Mouse (Mus musculus): ENCODE measurements around the gene Mpzl3. TPM values are rescaled to one million over a fixed set of nuclear protein-coding genes. Genes with fewer than 3 reads are reported as not detected.

Gene Mpzl3
- total and polyA plus RNA-seq, 3 experiments, result 3.1 to 5.3 (median 5.2) TPM

GRCm38 (mm10) chr9:45126941-45127340 lies 72.0 kb downstream of the Mpzl3 start:
- in situ Hi-C loops (cut with MboI; ENCODE audit: low pct_ligation_motif_present, low pct_unique_long_range_greater_than_20kb, low sequenced_read_pairs), result no loop called here
- Histone ChIP-seq H3K9me3 (replicated peaks; ENCODE audit: low read length) (no peaks in the 10 kb centered on the region), H3K4me2 (ENCODE audit: insufficient read depth, low read depth, poor library complexity, severe bottlenecking) (peak overlapping the region; percentile 44; the same call in 1 of the 2 replicates), H3K27me3 (replicated peaks) (peaks cover 85% of the 10 kb centered on the region), H3K79me2 (replicated peaks; ENCODE audit: control insufficient read depth, extremely low read depth, insufficient read depth, poor library complexity, severe bottlenecking) (no peaks in the 10 kb centered on the region), H3K4me3 (replicated peaks in 1 of 3; ENCODE audit: low read depth in 2 of 3, low read length in 2 of 3, poor library complexity in 1 of 3) (no peak overlapping the region), H3K36me3 (replicated peaks in 1 of 2; ENCODE audit: control insufficient read depth in 1 of 2, insufficient read depth in 1 of 2, low read length in 1 of 2) (no peaks in the 10 kb centered on the region), H3K27ac (ENCODE audit: insufficient read depth, low read depth) (no peak overlapping the region), H3K4me1 (ENCODE audit: control insufficient read depth in 1 of 2, insufficient read depth in 2 of 2) (peaks cover 0 to 7% of the 10 kb centered on the region in 2 experiments; a peak in 2 of 4 replicates), H3K9ac (ENCODE audit: insufficient read depth, low read depth) (no peak overlapping the region)
- no peak for TF ChIP-seq CTCF (conservative IDR thresholded peaks at IDR 0.05 in 1 of 2, IDR thresholded peaks at IDR 0.05 in 1 of 2; ENCODE audit: low read depth in 2 of 2, low read length in 2 of 2)
- TF ChIP-seq POLR2AphosphoS2 (IDR thresholded peaks at IDR 0.05; ENCODE audit: low read depth, low read length), result no peak
- no peak for TF ChIP-seq CHD1 (IDR thresholded peaks at IDR 0.05; ENCODE audit: low read depth, low read length)
- TF ChIP-seq TCF12 (IDR thresholded peaks at IDR 0.05; ENCODE audit: low read depth, low read length), result no peak
- TF ChIP-seq MXI1 (IDR thresholded peaks at IDR 0.05; ENCODE audit: low read depth, low read length), result no peak
- TF ChIP-seq JUND (conservative IDR thresholded peaks at IDR 0.05; ENCODE audit: low read depth, low read length), result no peak
- no peak for TF ChIP-seq ZC3H11A (IDR thresholded peaks at IDR 0.05; ENCODE audit: low read depth, low read length)
- no peak for TF ChIP-seq UBTF (IDR thresholded peaks at IDR 0.05; ENCODE audit: low read depth, low read length)
- no peak for TF ChIP-seq PAX5 (IDR thresholded peaks at IDR 0.05; ENCODE audit: low read length)
- TF ChIP-seq BHLHE40 (IDR thresholded peaks at IDR 0.05; ENCODE audit: low read depth, low read length), result no peak
- no peak for TF ChIP-seq ETS1 (conservative IDR thresholded peaks at IDR 0.05; ENCODE audit: low read depth, low read length)
- TF ChIP-seq E2F4 (IDR thresholded peaks at IDR 0.05; ENCODE audit: insufficient replicate concordance, low read depth, low read length), result no peak
- no peak for TF ChIP-seq NRF1 (IDR thresholded peaks at IDR 0.05; ENCODE audit: low read depth, low read length)
- no peak for DNase-seq (ENCODE audit: extremely low read depth)
- dilution Hi-C loops (cut with MboI; ENCODE audit: extremely low pct_ligation_motif_present, extremely low pct_unique_long_range_greater_than_20kb, low sequenced_read_pairs), result no loop called here

Other genes starting within 250 kb of the Mpzl3 start
- gene Kmt2a, start 173.9 kb upstream of the Mpzl3 start, total RNA-seq (2012; rRNA removed), result 7.2 and 7.3 TPM in 2 replicates
- 2.2 and 2.5 TPM in 2 replicates for gene Kmt2a, start 173.9 kb upstream of the Mpzl3 start, total RNA-seq (2014; rRNA removed)
- 13.4 and 21.3 TPM in 2 replicates for gene Kmt2a, start 173.9 kb upstream of the Mpzl3 start, polyA plus RNA-seq (2012; ENCODE audit: insufficient read length, low read depth)
- gene Atp5l, start 134.4 kb upstream of the Mpzl3 start, total RNA-seq (2012; rRNA removed), result 490 and 550 TPM in 2 replicates
- gene Atp5l, start 134.4 kb upstream of the Mpzl3 start, total RNA-seq (2014; rRNA removed), result 689 and 720 TPM in 2 replicates
- gene Atp5l, start 134.4 kb upstream of the Mpzl3 start, polyA plus RNA-seq (2012; ENCODE audit: insufficient read length, low read depth), result 277 and 311 TPM in 2 replicates
- gene Ube4a, start 89.6 kb upstream of the Mpzl3 start, total RNA-seq (2012; rRNA removed), result 18.2 and 20.7 TPM in 2 replicates
- gene Ube4a, start 89.6 kb upstream of the Mpzl3 start, total RNA-seq (2014; rRNA removed), result 13.3 and 14.6 TPM in 2 replicates
- gene Ube4a, start 89.6 kb upstream of the Mpzl3 start, polyA plus RNA-seq (2012; ENCODE audit: insufficient read length, low read depth), result 25.4 and 28.3 TPM in 2 replicates
- 11.2 and 12.7 TPM in 2 replicates for gene Cd3g, start 74.8 kb upstream of the Mpzl3 start, total RNA-seq (2012; rRNA removed)
- 1.3 and 1.7 TPM in 2 replicates for gene Cd3g, start 74.8 kb upstream of the Mpzl3 start, total RNA-seq (2014; rRNA removed)
- 2.2 and 2.9 TPM in 2 replicates for gene Cd3g, start 74.8 kb upstream of the Mpzl3 start, polyA plus RNA-seq (2012; ENCODE audit: insufficient read length, low read depth)
- gene Cd3d, start 73.4 kb upstream of the Mpzl3 start, total RNA-seq (2012; rRNA removed), result 5.2 and 5.5 TPM in 2 replicates
- gene Cd3d, start 73.4 kb upstream of the Mpzl3 start, total RNA-seq (2014; rRNA removed), result 0.27 TPM in 1 of 2 replicates, not detected in the other
- gene Cd3d, start 73.4 kb upstream of the Mpzl3 start, polyA plus RNA-seq (2012; ENCODE audit: insufficient read length, low read depth), result 2.6 and 2.7 TPM in 2 replicates
- not detected in 2 replicates for gene Cd3e, start 45.6 kb upstream of the Mpzl3 start, total RNA-seq (2012; rRNA removed)
- not detected in 2 replicates for gene Cd3e, start 45.6 kb upstream of the Mpzl3 start, total RNA-seq (2014; rRNA removed)
- gene Cd3e, start 45.6 kb upstream of the Mpzl3 start, polyA plus RNA-seq (2012; ENCODE audit: insufficient read length, low read depth), result not detected in 2 replicates
- gene Mpzl2, start 15.4 kb upstream of the Mpzl3 start, total RNA-seq (2012; rRNA removed), result 0.30 and 0.38 TPM in 2 replicates
- 0.18 and 0.36 TPM in 2 replicates for gene Mpzl2, start 15.4 kb upstream of the Mpzl3 start, total RNA-seq (2014; rRNA removed)
- 0.27 and 0.57 TPM in 2 replicates for gene Mpzl2, start 15.4 kb upstream of the Mpzl3 start, polyA plus RNA-seq (2012; ENCODE audit: insufficient read length, low read depth)
- 0.51 and 0.88 TPM in 2 replicates for gene Jaml, start 24.0 kb downstream of the Mpzl3 start, total RNA-seq (2012; rRNA removed)
- gene Jaml, start 24.0 kb downstream of the Mpzl3 start, total RNA-seq (2014; rRNA removed), result 0.87 and 0.96 TPM in 2 replicates
- 1.1 and 1.4 TPM in 2 replicates for gene Jaml, start 24.0 kb downstream of the Mpzl3 start, polyA plus RNA-seq (2012; ENCODE audit: insufficient read length, low read depth)
- gene Scn2b, start 62.6 kb downstream of the Mpzl3 start, total RNA-seq (2012; rRNA removed), result 0.04 TPM in 1 of 2 replicates, not detected in the other
- not detected in 2 replicates for gene Scn2b, start 62.6 kb downstream of the Mpzl3 start, total RNA-seq (2014; rRNA removed)
- gene Scn2b, start 62.6 kb downstream of the Mpzl3 start, polyA plus RNA-seq (2012; ENCODE audit: insufficient read length, low read depth), result 0.07 TPM in 1 of 2 replicates, not detected in the other
- gene Scn4b, start 83.2 kb downstream of the Mpzl3 start, total RNA-seq (2012; rRNA removed), result 0.04 TPM in 1 of 2 replicates, not detected in the other
- 0.04 TPM in 1 of 2 replicates, not detected in the other for gene Scn4b, start 83.2 kb downstream of the Mpzl3 start, total RNA-seq (2014; rRNA removed)
- gene Scn4b, start 83.2 kb downstream of the Mpzl3 start, polyA plus RNA-seq (2012; ENCODE audit: insufficient read length, low read depth), result not detected in 2 replicates
- not detected in 2 replicates for gene BC049352, start 126.8 kb downstream of the Mpzl3 start, total RNA-seq (2012; rRNA removed)
- not detected in 2 replicates for gene BC049352, start 126.8 kb downstream of the Mpzl3 start, total RNA-seq (2014; rRNA removed)
- gene BC049352, start 126.8 kb downstream of the Mpzl3 start, polyA plus RNA-seq (2012; ENCODE audit: insufficient read length, low read depth), result 0.14 and 0.17 TPM in 2 replicates
- gene Tmprss4, start 148.9 kb downstream of the Mpzl3 start, total RNA-seq (2012; rRNA removed), result not detected in 2 replicates
- gene Tmprss4, start 148.9 kb downstream of the Mpzl3 start, total RNA-seq (2014; rRNA removed), result not detected in 2 replicates
- not detected in 2 replicates for gene Tmprss4, start 148.9 kb downstream of the Mpzl3 start, polyA plus RNA-seq (2012; ENCODE audit: insufficient read length, low read depth)
- gene Il10ra, start 214.0 kb downstream of the Mpzl3 start, total RNA-seq (2012; rRNA removed), result 3.4 and 3.9 TPM in 2 replicates
- 3.1 and 3.7 TPM in 2 replicates for gene Il10ra, start 214.0 kb downstream of the Mpzl3 start, total RNA-seq (2014; rRNA removed)
- 4.5 and 5.1 TPM in 2 replicates for gene Il10ra, start 214.0 kb downstream of the Mpzl3 start, polyA plus RNA-seq (2012; ENCODE audit: insufficient read length, low read depth)

Measured in CH12.LX (cell line).